Mouse (Mus musculus) adrenal gland (tissue): ENCODE measurements at regions not wholly inside any gene's neighbourhood (a gene's known extent, or its start where the extent isn't known, plus 50 kb on each side); places are given as distances from the start of the nearest gene placed in this dataset.

ENCODE experiments used
- intact Hi-C: fragments of 180-260 bp; cut with DNase I; formaldehyde crosslinking; loops from one replicate; pipeline ENCODE4 v1.15.1; 2025

DNA sequence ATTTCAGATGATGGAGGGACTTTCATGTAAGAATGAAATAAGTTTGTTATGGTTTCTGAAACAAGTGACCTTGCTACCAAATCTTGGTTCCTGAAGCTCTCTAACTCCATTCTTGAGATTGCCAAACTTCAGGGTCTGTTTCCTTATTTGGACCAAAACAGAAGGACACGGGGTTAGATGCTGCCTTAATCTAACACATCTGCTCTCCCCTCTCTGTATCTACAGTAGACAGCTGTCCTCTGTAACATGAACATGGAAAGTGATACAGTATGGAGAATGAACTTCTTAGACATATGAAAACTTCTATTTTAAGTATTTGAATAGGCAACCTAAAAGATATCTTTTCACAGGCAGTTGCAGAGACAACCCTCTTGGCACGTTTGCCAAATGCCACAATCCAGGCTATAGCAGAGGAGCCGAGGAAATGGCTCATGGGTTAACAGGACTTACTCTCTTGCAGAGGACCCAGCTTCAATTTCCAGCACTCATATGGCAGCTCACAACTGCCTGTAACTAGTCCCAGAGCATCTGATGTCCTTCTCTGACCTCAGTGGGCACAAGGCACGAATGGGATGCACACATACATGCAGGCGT is 171.4 kb downstream of the Ndfip2 start:
- intact Hi-C loops: no loop called here

DNA sequence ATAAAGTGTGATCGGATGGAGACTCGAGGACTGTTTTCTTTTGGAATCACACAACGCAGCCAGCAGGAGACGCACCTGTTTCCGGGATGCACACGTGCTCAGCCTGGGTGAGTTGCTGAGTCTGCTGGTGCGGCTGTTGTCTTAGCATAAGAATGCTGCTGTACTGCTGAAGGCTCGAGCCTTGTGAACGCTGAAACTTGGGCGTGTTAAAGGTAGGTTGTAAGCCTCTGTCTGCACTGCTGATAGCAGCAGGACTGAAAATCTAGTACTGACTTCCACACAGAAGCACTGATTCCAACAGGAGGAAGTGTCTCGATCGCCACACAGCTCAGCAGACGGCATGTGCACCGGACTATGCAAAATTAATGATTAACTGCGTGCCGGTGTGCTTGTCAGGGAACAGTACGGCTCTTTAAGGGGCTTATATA is 169.1 kb downstream of the Ndfip2 start:
- intact Hi-C loops: no loop called here

DNA sequence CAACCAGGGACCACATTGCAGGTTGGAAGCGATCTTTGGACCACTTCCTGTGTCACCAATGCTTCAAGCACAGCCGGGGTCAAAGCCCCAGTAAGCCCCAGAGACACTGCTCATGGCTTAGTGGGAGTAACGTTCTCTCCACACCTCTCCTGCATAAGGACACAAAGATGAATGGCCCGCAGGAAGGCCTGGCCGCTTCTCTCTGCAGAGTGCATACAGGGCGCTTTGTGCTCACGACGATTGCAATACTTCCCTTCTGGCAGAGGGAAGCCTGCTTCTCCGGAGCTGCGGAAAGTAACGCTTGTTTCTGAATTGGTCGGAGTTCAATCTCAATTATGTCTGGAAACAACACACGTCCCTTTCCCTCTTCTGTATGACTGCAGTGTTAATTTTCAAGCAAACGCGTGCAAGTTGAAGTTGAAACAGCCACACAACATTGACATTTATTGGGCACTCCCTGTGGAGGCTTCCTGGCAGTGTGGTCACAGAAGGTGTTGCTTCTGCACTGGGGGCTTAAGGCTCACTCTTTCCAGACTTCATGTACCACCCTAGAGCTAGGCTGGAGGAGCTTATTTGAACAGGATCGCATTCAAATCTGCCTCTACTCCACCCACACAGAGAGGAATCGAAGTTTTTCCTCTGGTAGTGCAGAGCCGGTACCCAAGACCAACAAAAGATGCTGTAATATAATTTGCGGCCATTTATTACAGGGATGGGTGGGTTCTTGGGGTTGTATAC is 168.4 kb downstream of the Ndfip2 start:
- intact Hi-C loops: no loop called here

DNA sequence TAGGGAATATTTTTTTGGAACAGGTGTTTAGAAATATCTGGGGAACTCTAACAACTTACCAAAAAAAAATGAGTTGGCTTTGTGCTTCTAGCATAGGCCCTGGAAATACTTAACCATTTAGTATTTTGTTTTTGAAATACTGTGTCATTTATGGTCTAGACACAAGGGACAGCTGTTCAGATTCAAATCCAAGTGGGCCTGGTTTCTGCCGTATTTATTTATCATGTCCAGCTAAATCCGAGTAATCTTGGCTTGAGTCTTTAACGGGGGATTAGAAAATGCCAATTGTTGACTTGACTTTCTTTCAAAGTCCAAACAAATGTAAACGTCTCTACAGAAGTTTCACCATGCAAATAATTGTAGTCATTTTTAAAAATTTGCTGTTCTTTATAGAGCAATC is 159.6 kb downstream of the Ndfip2 start:
- intact Hi-C loops: no loop called here

DNA sequence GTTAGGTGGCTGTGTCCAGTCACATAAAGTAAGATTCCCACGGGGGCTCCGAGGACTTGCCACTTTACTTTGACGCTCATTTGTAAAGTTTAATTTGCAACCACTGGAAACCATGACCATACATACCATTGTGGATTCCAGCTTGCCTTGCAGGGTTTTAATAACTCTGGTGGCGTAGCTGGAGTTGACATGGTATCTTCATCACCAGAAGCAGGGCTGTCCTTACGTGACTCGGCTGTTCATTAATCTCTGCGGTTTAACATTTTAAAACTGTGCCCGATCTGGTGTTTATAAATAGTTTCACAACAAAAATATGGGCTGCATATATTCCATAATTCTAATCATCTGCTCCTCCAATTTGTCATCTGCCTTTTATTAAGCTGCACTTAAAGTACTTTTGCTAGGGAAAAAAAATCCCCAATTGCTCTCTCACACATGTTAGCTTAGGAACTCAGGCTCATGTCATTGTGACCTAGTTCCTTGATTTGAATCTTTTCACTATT is 159.1 kb downstream of the Ndfip2 start:
- intact Hi-C loops: no loop called here

DNA sequence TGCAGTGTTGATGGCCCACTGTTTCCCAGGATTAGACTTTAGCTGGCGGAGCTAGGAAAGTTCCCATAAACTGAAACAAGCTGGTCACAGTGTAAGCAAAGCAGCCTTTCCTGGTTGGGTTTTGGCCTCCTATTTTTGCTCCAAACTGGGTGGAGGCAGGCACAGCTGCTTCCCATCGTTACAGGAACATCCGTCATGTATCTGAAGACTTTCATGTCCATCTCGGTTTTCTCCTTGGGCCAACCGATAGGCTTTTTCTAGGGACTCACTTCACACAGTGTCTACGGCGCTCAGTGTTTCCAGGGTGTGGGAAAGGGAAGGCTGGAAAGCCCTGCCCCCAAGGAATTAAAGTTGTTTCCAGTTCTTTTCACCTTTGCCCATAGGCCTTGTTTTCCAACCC is 158.6 kb downstream of the Ndfip2 start:
- intact Hi-C loops: no loop called here

DNA sequence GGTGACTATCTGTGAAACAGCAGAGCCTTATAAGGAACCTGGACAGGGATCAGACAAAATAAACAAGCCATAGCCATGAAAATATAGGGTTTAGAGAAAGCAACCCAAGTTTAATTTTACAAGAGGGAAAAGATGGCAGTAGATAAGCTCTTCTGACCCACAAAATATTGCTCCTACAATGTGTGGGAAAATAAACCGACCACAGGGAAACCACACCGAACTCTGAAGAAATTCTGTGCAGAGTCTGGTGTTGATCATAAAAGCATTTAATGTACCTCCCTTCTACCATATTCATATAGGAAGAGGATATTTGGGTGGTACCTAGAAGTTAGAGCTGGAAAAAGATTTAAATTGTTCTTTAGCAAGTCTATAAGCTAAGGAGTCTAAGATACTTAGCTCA is 146.3 kb downstream of the Ndfip2 start:
- intact Hi-C loops: no loop called here

DNA sequence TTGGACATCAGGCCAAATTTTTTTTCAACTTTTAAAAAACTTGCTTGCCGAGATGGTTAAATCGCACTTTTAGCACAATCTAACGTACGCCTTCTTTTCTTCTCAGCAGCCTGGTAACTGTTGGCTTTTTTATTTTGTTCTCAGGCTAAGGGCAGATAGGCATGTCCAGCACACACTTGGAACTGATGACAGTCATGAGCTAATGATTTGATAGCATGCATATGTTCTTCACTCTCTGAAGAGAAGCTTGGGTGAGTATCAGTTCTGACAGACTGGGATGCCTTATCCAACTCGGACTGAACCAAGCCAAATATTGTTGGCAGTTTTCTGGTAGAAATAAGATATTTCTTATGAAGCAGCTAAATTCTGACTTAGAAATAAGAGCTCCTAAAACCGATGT is 145.9 kb downstream of the Ndfip2 start:
- intact Hi-C loops: no loop called here

DNA sequence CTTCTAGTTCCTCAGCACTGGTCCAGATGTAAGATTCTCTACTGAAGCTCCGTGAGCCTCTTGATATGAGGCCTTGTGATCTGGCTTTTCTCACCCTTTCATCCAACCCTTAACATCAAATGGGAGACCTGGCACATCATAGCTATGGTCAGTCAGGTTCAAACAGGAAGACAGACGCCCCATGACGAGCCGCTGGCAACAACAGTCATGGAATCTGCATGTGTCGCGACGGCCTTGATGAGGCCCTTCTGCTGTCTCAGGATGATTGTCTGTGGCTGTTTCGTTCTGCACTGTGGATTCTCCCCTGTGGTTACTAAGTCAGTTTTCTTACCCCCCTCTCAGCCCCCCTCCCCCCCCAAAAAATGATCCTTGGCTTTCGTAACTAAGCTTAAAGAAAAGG is 144.9 kb downstream of the Ndfip2 start:
- intact Hi-C loops: no loop called here

DNA sequence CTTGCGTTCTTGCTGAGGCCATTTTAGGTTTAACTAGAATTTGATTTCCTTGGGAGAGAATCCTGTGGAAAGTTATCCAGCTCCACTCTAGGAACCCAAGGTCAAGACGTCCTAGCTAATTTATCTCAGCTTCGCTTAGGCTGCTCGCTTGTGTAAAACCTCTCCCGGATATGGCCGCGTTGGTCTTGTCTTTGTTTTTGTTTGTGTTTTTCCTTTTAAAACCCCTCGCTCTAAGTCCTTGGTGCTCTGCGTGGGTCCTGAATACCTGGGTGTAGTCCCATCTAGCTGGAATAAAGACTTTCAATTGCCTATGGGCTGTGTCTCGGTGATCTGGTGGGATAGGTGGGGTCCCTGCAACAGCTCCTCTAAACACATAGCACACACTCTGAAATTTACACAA is 144.2 kb downstream of the Ndfip2 start:
- intact Hi-C loops: no loop called here

DNA sequence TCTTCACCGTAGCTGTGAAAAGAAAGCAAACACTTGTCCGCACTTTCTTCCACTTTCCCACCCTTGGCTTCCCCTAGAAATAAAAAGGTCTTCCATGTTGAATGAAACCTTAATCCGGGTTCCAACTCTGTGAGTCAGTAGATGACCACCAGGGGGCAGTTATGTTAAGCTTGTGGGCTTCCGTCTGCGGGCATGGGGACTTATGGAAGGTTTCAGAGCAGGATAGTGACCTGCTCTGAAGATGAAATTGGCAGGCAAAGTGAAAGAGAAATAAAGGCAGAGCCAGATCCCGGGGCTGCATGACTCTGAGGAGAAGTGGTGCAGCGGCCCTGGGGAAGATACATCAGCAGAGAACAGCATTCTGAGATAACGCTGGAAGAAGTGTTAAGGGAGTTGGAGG is 139.1 kb downstream of the Ndfip2 start:
- intact Hi-C loops: loop anchor here (10.0 kb wide), 1 partner anchor 1097 kb away; no protein-coding TSS in a partner anchor

DNA sequence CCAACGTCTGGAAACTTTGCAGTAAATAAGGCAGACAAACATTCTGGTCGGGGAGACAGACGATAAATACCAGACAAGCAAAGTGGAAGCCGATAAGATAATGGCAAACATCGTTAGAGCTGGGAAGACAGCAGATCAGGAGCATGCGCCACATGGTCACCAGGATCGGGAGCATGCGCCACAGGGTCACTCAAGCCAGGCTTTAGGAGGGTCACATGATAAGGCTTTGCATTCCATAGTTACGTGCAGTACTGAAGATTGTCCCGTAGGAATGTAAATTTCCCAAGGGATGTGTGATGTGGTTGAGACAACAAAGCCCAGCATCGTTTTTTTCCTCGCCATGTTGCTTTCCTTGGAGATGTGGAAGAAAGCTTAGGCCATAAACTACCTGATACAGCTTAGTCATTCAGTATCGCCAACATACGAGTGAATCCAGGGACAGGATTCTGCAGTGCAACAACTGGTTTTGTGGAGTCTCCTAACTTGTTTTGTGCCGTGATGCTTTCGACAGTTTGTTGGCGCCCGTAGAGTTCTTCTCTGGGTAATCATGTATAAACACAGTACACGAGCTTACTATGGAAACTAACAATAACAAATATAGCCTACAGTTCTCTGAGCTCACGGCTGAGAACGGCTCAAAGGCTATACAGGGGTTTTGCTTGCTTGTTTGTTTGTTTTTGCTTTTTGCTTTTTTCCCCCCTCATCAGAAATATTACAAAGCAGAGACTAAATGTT is 133.9 kb downstream of the Ndfip2 start:
- intact Hi-C loops: loop anchor here (10.0 kb wide), 1 partner anchor 1103 kb away; no protein-coding TSS in a partner anchor

DNA sequence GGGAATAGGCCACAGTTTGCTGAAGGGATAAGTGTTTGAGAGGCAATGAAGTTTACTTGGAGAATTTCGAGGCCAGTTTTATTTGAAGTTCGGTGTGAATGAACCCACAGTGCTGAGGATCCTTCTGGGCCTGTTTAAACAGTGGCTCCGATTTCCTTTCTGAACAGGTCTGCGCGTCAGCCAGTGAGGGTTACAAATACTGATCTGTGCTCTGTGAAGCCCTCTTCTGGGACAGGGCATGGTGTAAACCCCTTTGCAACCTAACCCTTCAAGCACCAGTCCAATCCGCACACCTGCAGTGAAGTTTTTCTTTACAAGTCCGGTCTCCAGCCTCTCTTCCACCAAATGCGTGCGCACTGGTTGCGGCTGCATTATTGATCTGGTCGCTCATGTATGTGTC is 133.1 kb downstream of the Ndfip2 start:
- intact Hi-C loops: loop anchor here (10.0 kb wide), 1 partner anchor 1103 kb away; no protein-coding TSS in a partner anchor

DNA sequence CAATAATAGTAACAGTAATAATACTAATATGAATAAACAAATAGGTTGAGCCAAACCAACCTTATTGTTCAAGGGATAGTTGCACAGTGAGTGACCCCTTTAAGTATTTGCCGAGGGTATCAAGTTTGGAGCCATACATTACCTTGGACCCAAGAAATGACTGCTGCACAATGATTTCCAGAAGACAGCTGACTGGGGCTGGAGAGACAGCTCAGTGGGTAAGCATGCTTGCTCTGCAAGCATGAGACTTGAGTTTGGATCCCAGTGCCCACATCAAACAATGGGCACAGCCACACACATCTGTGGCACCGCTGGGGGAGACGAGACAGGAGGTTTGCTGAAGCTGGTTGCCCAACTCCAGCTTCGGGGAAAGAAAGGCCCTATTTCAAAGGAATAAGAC is 126.7 kb downstream of the Ndfip2 start:
- intact Hi-C loops: no loop called here

DNA sequence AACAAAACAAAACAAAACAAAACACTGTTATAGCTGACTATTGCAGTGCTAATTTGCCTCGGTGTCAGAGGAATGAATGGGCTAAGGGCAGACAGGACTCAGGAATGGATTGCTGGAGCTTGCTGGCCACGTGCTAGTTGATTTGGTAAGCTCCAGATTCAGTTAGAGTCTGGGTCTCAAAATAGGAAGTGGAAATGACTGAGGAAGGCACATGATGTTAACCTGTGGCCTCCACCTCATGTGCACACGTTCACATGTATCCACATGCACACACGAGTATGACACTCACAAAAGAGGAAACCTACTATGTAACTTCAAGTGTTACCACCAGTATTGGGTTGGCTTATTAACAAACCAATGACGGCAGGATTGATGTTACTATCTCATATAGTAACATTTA is 125.0 kb downstream of the Ndfip2 start:
- intact Hi-C loops: no loop called here

DNA sequence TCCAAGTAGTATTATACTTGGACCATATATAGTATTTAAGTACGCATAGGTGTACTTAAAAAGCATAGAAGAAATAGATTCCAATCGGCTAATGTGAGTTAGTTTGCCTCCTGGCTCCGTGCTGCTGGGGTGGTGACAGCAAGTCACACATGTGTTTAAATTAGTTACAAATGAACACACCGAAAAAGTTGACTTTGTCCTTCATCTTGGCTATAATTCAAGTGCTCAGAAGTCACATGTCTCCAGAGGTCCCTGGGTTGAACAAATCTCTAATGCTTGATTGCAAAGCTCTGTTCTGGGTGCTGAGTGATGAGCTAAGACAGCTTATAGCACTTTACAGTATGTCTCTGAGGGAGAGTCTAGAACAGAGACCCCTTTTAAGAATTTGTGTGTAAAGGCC is 121.7 kb downstream of the Ndfip2 start:
- intact Hi-C loops: no loop called here

DNA sequence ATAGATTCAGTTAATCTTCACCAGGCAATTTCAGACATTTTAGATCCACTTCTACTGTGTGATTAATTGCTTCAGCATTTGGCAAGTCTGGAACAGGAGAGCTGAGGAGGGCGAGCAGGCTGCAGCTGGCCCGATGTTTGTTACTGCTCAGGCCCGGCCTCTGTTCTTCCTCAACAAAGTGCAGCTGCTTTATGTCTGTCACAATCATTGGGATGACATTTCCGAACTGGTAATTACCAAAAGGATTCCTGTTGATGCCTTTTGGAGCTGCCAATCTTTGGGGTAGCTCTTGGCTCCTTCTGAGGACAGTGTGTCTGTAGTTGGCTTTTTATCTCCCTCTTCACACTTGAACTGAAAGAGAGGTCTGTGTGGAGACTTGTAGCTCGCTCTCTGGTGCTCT is 119.4 kb downstream of the Ndfip2 start:
- intact Hi-C loops: no loop called here

DNA sequence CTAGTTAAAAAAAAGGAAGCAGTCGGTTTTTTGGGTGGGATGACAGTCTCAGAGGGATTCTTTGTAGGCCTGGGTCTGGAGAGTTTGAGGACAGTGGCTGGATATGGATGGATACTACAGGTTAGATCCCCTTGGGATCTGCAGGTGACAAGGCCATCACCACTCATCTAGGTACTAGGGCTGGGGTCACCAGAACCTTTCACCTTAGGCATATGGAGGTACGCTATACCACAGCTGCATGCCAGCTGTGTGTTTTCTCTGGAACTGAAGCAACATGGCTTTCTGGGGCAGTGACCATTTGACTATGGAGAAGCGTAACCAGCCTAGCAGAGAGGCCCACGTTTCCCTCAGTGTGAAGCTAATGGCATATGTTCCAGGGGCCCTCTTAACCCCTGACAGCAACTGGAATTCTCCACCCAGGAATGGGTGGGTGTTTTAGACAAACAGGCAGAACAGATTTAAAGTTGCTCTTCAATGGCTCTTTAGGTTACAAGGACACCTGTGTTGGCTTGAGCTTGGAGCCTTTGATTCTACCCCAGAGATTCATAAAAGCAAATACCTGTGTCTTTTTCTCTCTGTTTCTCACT is 118.8 kb downstream of the Ndfip2 start:
- intact Hi-C loops: no loop called here

DNA sequence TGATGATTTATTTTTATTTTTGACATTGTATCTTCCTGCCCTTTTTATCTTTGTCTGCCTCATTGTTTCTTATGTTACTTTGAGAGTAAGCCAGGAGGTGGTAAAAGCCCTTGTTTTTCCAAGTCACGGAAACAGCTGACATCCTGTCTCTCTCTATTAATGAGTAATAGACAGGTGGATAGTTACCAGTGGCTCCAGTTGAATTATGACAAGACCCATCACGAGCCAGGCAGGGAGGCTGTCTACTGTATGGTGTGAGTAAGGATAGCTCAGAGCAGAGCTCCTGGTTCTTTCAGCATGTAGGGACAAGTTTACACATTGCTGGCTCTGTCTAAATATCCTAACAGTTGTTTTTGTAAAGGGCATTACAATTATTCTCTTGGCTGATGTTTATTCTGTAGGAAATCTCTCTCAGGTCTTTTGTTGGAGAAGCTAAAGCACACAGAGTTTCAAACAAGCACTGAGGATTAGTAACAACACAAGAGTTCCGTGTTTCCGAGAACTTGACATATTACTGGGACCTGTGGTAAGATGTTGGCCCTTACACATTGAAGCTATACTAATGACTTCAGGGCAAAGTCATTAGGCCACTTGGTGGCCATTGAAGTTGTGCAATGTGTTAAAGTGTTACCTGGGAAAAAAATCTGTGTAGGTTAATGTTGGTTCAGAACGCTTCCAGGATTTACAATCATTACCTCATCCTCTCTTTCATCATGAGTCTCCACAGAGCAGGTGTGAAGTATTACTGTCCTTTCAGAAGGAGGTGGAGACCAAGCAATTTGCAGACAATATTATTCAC is 111.5 kb downstream of the Ndfip2 start:
- intact Hi-C loops: no loop called here

DNA sequence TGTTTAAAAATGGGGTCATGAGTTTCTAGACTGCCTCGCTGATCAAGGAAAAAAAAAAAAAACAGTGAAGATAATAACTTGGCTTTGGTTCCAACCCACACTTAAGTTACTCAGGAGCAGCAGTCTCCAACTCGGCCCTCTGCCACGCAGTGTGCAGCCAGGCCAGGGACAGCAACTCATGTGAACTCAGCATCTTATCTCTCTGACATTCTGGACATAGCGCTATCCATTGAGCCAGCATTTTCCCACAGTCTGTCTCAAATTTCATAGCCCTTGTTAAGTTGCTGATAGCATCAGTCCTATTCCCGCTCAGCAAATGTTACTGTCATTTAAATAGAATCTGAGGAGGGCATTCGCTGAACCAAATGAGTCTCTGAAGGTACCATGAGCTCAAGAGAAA is 102.2 kb downstream of the Ndfip2 start:
- intact Hi-C loops: no loop called here

DNA sequence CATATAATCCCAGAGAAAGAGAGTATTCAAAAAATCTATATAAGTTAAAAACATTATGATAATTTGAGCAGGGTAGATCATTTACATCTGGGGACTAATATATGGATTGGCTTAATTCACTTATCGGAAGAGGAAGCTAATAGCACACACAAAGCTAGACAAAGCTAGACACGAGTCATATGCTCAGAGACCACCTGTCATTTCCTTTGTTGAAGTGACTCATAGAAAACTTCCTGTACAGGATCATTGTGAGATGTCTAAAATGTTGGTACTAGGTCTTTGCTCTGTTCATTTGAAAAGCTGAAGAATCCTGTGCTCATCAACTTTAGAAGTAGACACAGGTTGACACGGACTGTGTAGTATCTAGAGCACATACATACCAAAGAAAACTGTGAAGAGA is 101.5 kb downstream of the Ndfip2 start:
- intact Hi-C loops: no loop called here
